Mouse (Mus musculus): Measurements from ENCODE around the gene Nr1h3.

Gene Nr1h3

DNA sequence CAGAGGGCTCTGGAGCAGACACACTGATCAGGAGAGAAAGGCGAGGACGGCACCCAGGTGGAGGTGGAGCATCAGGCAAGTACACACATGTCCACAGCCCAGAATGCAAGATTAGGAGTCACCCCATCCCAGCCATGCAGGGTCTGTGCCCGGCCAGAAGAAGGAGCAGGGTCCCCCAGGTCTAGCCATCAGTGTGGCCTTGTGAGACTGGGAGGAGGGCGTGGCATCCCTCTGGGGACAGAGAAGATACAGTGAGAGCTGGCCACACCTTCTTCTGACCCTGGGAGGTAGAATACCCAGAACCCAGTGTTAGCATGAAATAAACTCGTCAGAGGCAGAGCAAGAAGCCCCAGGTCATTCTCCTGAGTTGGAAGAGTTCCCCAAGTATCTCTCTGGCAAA, 63.3 kb downstream of the Nr1h3 start:
- no peak for DNase-seq (ENCODE audit: low spot score)

DNA sequence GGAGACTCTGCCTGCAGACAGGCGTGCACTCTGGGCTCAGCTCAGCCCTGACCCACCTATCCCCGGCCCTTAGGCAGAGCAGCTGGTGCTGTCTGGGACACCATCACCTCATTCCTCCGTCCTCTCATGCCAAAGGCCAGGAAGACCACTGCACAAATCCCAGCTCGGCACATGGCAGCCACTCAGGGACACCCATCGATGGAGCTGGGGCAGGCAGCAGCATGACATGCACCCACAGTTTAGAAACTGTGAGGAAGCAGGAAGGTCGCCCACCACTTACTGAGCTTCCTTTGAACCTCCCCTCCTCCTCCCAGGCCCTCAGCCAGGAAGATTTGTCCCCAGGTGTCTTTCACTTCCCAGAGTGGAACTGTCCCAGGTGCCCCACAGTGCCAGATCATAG, 65.2 kb downstream of the Nr1h3 start:
- no peak for DNase-seq (ENCODE audit: low spot score)

DNA sequence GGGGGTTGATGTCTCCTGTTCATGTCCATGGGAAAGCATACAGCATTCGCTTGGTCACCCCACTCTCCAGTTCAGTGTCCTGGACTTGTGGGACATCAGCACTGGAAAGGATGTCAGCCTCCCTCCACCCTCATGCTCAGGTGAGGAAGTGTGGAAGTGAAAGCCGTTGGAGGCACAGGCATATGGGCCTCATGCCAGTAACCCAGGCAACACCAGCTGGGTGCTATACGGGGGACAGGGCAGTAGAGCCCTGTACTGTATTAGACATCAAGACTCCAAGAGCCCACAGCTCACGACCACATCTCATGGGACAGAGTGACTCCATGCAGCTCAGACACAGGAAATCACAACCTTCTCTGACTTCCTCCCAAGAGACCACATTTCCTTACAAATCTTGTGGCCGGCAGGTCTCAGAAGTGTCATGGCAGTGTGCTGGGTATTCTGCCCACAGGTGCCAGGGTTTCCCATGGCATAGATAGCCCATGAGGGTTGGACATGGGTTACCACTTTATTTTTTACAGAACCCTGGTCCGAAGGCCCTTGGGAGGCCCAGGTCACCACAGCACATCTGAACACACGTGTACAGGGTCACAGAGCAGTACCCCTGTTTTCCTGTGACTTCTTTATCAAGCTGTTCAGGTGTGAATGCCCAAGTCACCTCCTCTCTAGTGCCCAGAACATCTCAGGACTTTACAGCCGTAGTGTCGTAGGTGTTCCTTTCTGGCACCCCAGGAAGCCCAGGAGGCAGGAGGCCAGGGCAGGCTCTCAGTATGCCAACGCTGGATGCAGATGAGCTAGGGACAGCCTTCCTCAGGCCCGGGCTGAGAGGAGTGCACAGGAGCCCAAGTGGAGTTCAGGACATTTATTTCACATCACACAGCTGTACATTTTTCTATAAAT, 65.9 kb downstream of the Nr1h3 start:
- no peak for DNase-seq (ENCODE audit: low spot score)
